Mouse (Mus musculus) limb, embryonic 11.5 days (tissue): ENCODE measurements around the gene Pgm3. TPM values are rescaled to one million over a fixed set of nuclear protein-coding genes. Genes with fewer than 3 reads are reported as not detected.

Experiments
- ATAC-seq: fragments of 200-750 bp; cut with Nextera tagmentation; 2 replicates; pipeline ENCODE4 v1.8.0; 2017; ENCODE audit warnings: low read depth; ENCODE audit not compliant: insufficient number of reproducible peaks, low FRiP score, low TSS enrichment
- DNase-seq: peaks from one replicate; pipeline ENCODE4 v3.0.0-alpha.2; 2015; ENCODE audit warnings: low spot score
- H3K27ac ChIP-seq: fragments of 300-500 bp; sonication (generic); replicated peaks from 2 replicates; pipeline ENCODE4 v1.5.1; 2014; ENCODE audit warnings: low read depth, mild to moderate bottlenecking, low read length
- H3K27me3 ChIP-seq: fragments of 300-500 bp; sonication (generic); 2 replicates; pipeline ENCODE4 v1.6.1; 2014; ENCODE audit warnings: mild to moderate bottlenecking, low read length, mixed read lengths; ENCODE audit not compliant: control insufficient read depth, insufficient read depth
- H3K36me3 ChIP-seq: fragments of 300-500 bp; sonication (generic); 2 replicates; pipeline ENCODE4 v1.6.1; 2014; ENCODE audit warnings: mild to moderate bottlenecking, low read length, moderate library complexity, mixed read lengths; ENCODE audit not compliant: control insufficient read depth, insufficient read depth
- H3K4me1 ChIP-seq: fragments of 300-500 bp; sonication (generic); 2 replicates; pipeline ENCODE4 v1.6.1; 2014; ENCODE audit warnings: low read length, mixed read lengths; ENCODE audit not compliant: control insufficient read depth, insufficient read depth
- H3K4me2 ChIP-seq: fragments of 300-500 bp; sonication (generic); 2 replicates; pipeline ENCODE4 v1.6.1; 2014; ENCODE audit warnings: low read depth, mild to moderate bottlenecking, moderate library complexity; ENCODE audit not compliant: severe bottlenecking
- H3K4me3 ChIP-seq: fragments of 300-500 bp; sonication (generic); 2 replicates; pipeline ENCODE4 v1.5.1; 2014; ENCODE audit warnings: low read depth, low read length
- H3K9ac ChIP-seq: fragments of 300-500 bp; sonication (generic); 2 replicates; pipeline ENCODE4 v1.6.1; 2014; ENCODE audit warnings: mild to moderate bottlenecking, low read length
- H3K9me3 ChIP-seq: fragments of 300-500 bp; sonication (generic); 2 replicates; pipeline ENCODE4 v1.6.1; 2016; ENCODE audit warnings: low read length; ENCODE audit not compliant: control insufficient read depth
- WGBS: fragments of 180-500 bp; shearing (Covaris S2); extraction: QIAGEN DNeasy Blood & Tissue Kit; methylation state at CpG from one replicate; pipeline ENCODE4 v1.1.7; 2014; 5-methylcytosine and 5-hydroxymethylcytosine counted together
- polyA plus RNA-seq: library from polyadenylated mRNA; unstranded; fragments of >200 nt; fragmentation: Nextera tagmentation; extraction: Ambion mirVana; gene quantifications from 2 replicates; pipeline ENCODE4 v1.2.1, GENCODE M21; 2014

The Pgm3 gene
- polyA plus RNA-seq, 1 experiment from 2014 or later, result 31.9 TPM

GRCm38 (mm10) chr9:86550717-86551116 is 20.9 kb downstream of the Pgm3 start:
- no peak overlapping the region for H3K27ac ChIP-seq
- H3K36me3 ChIP-seq, result peaks cover 6% of the 10 kb centered on the region; the same call in 1 of the 2 replicates
- no peak overlapping the region for H3K9ac ChIP-seq
- H3K9me3 ChIP-seq, result no peaks in the 10 kb centered on the region
- no peak overlapping the region for H3K4me3 ChIP-seq
- no peaks in the 10 kb centered on the region for H3K4me1 ChIP-seq
- no peak overlapping the region for H3K4me2 ChIP-seq
- H3K27me3 ChIP-seq, result no peaks in the 10 kb centered on the region
- ATAC-seq (no peak), DNase-seq (no peak)
- WGBS, result 91% methylated on average over 3 of the region's 3 CpGs

GRCm38 (mm10) chr9:86549637-86550162 is 21.9 kb downstream of the Pgm3 start:
- no peak overlapping the region for H3K27ac ChIP-seq
- no peak overlapping the region for H3K4me2 ChIP-seq
- no peak overlapping the region for H3K4me3 ChIP-seq
- ATAC-seq (no peak), DNase-seq (peak; percentile 13)
- no peaks in the 10 kb centered on the region for H3K27me3 ChIP-seq
- no peaks in the 10 kb centered on the region for H3K4me1 ChIP-seq
- H3K36me3 ChIP-seq, result peaks cover 6% of the 10 kb centered on the region; the same call in 1 of the 2 replicates
- H3K9me3 ChIP-seq, result no peaks in the 10 kb centered on the region
- no peak overlapping the region for H3K9ac ChIP-seq
- WGBS, result 91% methylated on average over 5 of the region's 5 CpGs

- Histone ChIP-seq H3K4me2 (no peak overlapping the region), H3K4me3 (no peak overlapping the region), H3K9ac (no peak overlapping the region), H3K4me1 (no peaks in the 10 kb centered on the region), H3K36me3 (no peaks in the 10 kb centered on the region), H3K27ac (no peak overlapping the region), H3K27me3 (no peaks in the 10 kb centered on the region), H3K9me3 (no peaks in the 10 kb centered on the region)
- ATAC-seq, result no peak
- WGBS, result 75% methylated on average over 1 of the region's 1 CpGs
- DNase-seq, result no peak
Observed at GRCm38 (mm10) chr9:86544559-86544958, 27.1 kb downstream of the Pgm3 start.

GRCm38 (mm10) chr9:86543451-86543850 is 28.2 kb downstream of the Pgm3 start:
- Histone ChIP-seq H3K4me3 (no peak overlapping the region), H3K4me1 (no peaks in the 10 kb centered on the region), H3K27ac (no peak overlapping the region), H3K27me3 (no peaks in the 10 kb centered on the region), H3K4me2 (no peak overlapping the region), H3K9me3 (no peaks in the 10 kb centered on the region), H3K9ac (no peak overlapping the region), H3K36me3 (no peaks in the 10 kb centered on the region)
- DNase-seq (no peak), ATAC-seq (no peak)
- WGBS, result 93% methylated on average over 3 of the region's 3 CpGs

GRCm38 (mm10) chr9:86534071-86534470 is 37.6 kb downstream of the Pgm3 start:
- Histone ChIP-seq H3K4me1 (no peaks in the 10 kb centered on the region), H3K9ac (no peak overlapping the region), H3K36me3 (no peaks in the 10 kb centered on the region), H3K27me3 (no peaks in the 10 kb centered on the region), H3K27ac (no peak overlapping the region), H3K9me3 (no peaks in the 10 kb centered on the region), H3K4me3 (no peak overlapping the region), H3K4me2 (no peak overlapping the region)
- ATAC-seq, result no peak
- 86% methylated on average over 5 of the region's 5 CpGs for WGBS
- DNase-seq, result no peak

- H3K27me3 ChIP-seq, result no peaks in the 10 kb centered on the region
- DNase-seq, result no peak
- H3K27ac ChIP-seq, result no peak overlapping the region
- no peak for ATAC-seq
- no peaks in the 10 kb centered on the region; the same call in 1 of the 2 replicates for H3K36me3 ChIP-seq
- 54% methylated on average over 2 of the region's 2 CpGs for WGBS
- no peak overlapping the region for H3K4me2 ChIP-seq
- no peak overlapping the region for H3K4me3 ChIP-seq
- no peaks in the 10 kb centered on the region for H3K9me3 ChIP-seq
- no peak overlapping the region for H3K9ac ChIP-seq
- H3K4me1 ChIP-seq, result no peaks in the 10 kb centered on the region
Observed at GRCm38 (mm10) chr9:86525600-86525999, 46.0 kb downstream of the Pgm3 start.

- no peak for ATAC-seq
- Histone ChIP-seq H3K27ac (no peak overlapping the region), H3K9ac (no peak overlapping the region), H3K4me1 (no peaks in the 10 kb centered on the region), H3K4me3 (no peak overlapping the region), H3K36me3 (no peaks in the 10 kb centered on the region; the same call in 1 of the 2 replicates), H3K27me3 (no peaks in the 10 kb centered on the region), H3K9me3 (no peaks in the 10 kb centered on the region), H3K4me2 (no peak overlapping the region)
- DNase-seq, result no peak
Observed at GRCm38 (mm10) chr9:86522335-86522734, 49.3 kb downstream of the Pgm3 start.

- no peak overlapping the region for H3K4me3 ChIP-seq
- H3K4me1 ChIP-seq, result no peaks in the 10 kb centered on the region
- H3K36me3 ChIP-seq, result no peaks in the 10 kb centered on the region; the same call in 1 of the 2 replicates
- no peaks in the 10 kb centered on the region for H3K27me3 ChIP-seq
- H3K4me2 ChIP-seq, result no peak overlapping the region
- DNase-seq (no peak), ATAC-seq (no peak)
- no peak overlapping the region for H3K27ac ChIP-seq
- 94% methylated on average over 4 of the region's 4 CpGs for WGBS
- H3K9ac ChIP-seq, result no peak overlapping the region
- no peaks in the 10 kb centered on the region for H3K9me3 ChIP-seq
Observed at GRCm38 (mm10) chr9:86514798-86515197, 56.8 kb downstream of the Pgm3 start.

- Histone ChIP-seq H3K9ac (no peak overlapping the region), H3K27me3 (no peaks in the 10 kb centered on the region), H3K4me1 (no peaks in the 10 kb centered on the region), H3K4me2 (no peak overlapping the region), H3K9me3 (no peaks in the 10 kb centered on the region), H3K36me3 (no peaks in the 10 kb centered on the region; the same call in 1 of the 2 replicates), H3K27ac (no peak overlapping the region), H3K4me3 (no peak overlapping the region)
- no peak for ATAC-seq
- WGBS, result 85% methylated on average over 3 of the region's 3 CpGs
- DNase-seq, result no peak
Observed at GRCm38 (mm10) chr9:86514390-86514789, 57.3 kb downstream of the Pgm3 start.
